8 mouse cellular contexts compared by ENCODE assay signal in the genomic region with DNA sequence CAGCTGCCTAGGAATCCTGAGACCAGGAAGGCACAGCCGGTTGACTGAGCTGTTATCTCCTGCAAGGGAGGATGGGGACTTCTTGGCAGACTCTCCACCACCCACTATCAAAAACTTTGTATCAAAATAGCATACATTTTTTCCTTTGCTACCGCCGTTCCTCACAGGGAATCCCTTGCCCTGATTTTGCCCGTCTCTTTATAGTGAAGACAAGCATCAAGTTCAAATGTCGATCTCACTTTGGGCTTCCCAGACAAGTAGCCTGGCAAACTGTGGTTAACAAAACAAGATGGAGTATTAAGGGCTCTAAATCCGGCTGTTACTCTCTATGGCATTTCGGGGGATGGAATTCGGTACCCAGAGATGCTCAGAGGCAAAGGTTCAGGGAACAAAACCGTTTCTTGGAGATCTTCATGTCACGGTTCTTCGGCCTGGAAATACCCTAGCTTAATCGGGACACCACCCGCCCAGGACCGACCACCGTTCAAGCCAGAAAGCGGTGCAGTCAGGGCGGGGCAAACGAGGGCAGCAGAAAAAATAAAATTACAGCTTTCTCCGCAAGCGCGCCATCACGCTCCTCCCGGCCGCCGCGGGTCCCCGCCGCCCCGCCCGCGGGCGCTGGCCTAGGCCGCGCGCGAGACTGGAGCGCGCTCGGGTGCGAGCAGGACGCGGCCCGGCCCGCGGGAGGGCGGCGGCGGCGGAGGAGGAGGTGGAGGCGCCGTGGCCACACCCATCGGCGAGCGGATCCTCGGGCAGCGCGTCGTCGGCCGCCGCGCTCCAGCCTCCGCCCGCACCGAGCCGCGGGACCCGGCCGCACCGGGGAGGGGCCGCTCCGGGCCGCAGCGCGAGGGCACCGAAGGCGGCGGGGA. TPM values are rescaled to one million over a fixed set of nuclear protein-coding genes. Genes with fewer than 3 reads are reported as not detected.
DNase-seq lines count a peak whose midpoint lies in the region; ATAC-seq and TF ChIP-seq lines count a peak whose summit lies in the region.

TSS of gene Arl8a (plus strand) at position 748 of the 869 bp plus-strand sequence.

- peak; percentile 82 to 87 for DNase-seq in B cell, adult 2 months
- peak; percentile 79 for DNase-seq in naive thymus-derived CD4-positive, alpha-beta T cell, adult 2 months (ENCODE audit: low read depth)
- peak; percentile 80 for DNase-seq in splenic B cell, adult 2 months (ENCODE audit: low read depth, low spot score)

- peaks cover 16% of the 10 kb centered on the region for H3K4me1 ChIP-seq in bone marrow macrophage, adult 2 months (ENCODE audit: control insufficient read depth, insufficient read depth, low read length)
- peaks cover 4% of the 10 kb centered on the region for H3K4me1 ChIP-seq in heart, embryonic 11.5 days (ENCODE audit: control insufficient read depth, insufficient read depth, low read length)
- H3K4me1 ChIP-seq in kidney, embryonic 16.5 days (ENCODE audit: insufficient read depth, low read length) = peaks cover 12% of the 10 kb centered on the region
- peaks cover 26% of the 10 kb centered on the region for H3K4me1 ChIP-seq in liver, embryonic 12.5 days

- under 1% methylated on average over 64 of the region's 78 CpGs for WGBS in heart, embryonic 11.5 days (ENCODE audit: insufficient replicate concordance)
- WGBS in kidney, embryonic 16.5 days = under 1% methylated on average over 53 of the region's 78 CpGs
- WGBS in liver, embryonic 12.5 days (ENCODE audit: insufficient replicate concordance) = 1% methylated on average over 78 of the region's 78 CpGs

- no peak for TF ChIP-seq POLR2A in bone marrow macrophage, adult 2 months (IDR thresholded peaks at IDR 0.05; ENCODE audit: borderline replicate concordance, low read depth, low read length)

- H3K27ac ChIP-seq in bone marrow macrophage, adult 2 months (ENCODE audit: insufficient read depth, low read depth, low read length) = peak within 1 kb of the TSS; percentile 99
- peak within 1 kb of the TSS; percentile 84 for H3K27ac ChIP-seq in heart, embryonic 11.5 days (ENCODE audit: low read depth, low read length)
- peak within 1 kb of the TSS; percentile 83 for H3K27ac ChIP-seq in kidney, embryonic 16.5 days (ENCODE audit: low read length)
- H3K27ac ChIP-seq in liver, embryonic 12.5 days = peak within 1 kb of the TSS; percentile 83

- no peaks in the 10 kb centered on the region for H3K9me3 ChIP-seq in heart, embryonic 11.5 days (replicated peaks; ENCODE audit: control insufficient read depth, low read length)
- no peaks in the 10 kb centered on the region for H3K9me3 ChIP-seq in kidney, embryonic 16.5 days (ENCODE audit: low read length)
- no peaks in the 10 kb centered on the region for H3K9me3 ChIP-seq in liver, embryonic 12.5 days (replicated peaks)

- H3K27me3 ChIP-seq in heart, embryonic 11.5 days (ENCODE audit: control insufficient read depth, insufficient read depth, low read length) = peaks cover 21% of the 10 kb centered on the region
- H3K27me3 ChIP-seq in kidney, embryonic 16.5 days (ENCODE audit: insufficient read depth, low read length) = no peaks in the 10 kb centered on the region
- peaks cover 5% of the 10 kb centered on the region; the same call in 1 of the 2 replicates for H3K27me3 ChIP-seq in liver, embryonic 12.5 days (replicated peaks)
- no peaks in the 10 kb centered on the region for H3K27me3 ChIP-seq in splenic B cell, adult 2 months (ENCODE audit: control insufficient read depth, insufficient read depth, low read length, poor library complexity, severe bottlenecking)

- no peaks in the 10 kb centered on the region for H3K36me3 ChIP-seq in heart, embryonic 11.5 days (ENCODE audit: control insufficient read depth, insufficient read depth, low read length)
- H3K36me3 ChIP-seq in kidney, embryonic 16.5 days (ENCODE audit: insufficient read depth, low read length) = no peaks in the 10 kb centered on the region
- peaks cover 27% of the 10 kb centered on the region for H3K36me3 ChIP-seq in liver, embryonic 12.5 days
- peaks cover 7% of the 10 kb centered on the region; the same call in 1 of the 2 replicates for H3K36me3 ChIP-seq in splenic B cell, adult 2 months (ENCODE audit: control insufficient read depth, insufficient read depth, low read length, poor library complexity, severe bottlenecking)

- peak within 1 kb of the TSS; percentile 92 for H3K9ac ChIP-seq in heart, embryonic 11.5 days (ENCODE audit: low read depth, low read length)
- peak within 1 kb of the TSS; percentile 96 for H3K9ac ChIP-seq in kidney, embryonic 16.5 days (replicated peaks; ENCODE audit: low read length)
- H3K9ac ChIP-seq in liver, embryonic 12.5 days = peak within 1 kb of the TSS; percentile 82

- TF ChIP-seq CTCF in bone marrow macrophage, adult 2 months (IDR thresholded peaks at IDR 0.05; ENCODE audit: low read depth, low read length) = no peak

- peak within 1 kb of the TSS; percentile 80 for H3K4me3 ChIP-seq in bone marrow macrophage, adult 2 months (ENCODE audit: insufficient read depth, low read length)
- H3K4me3 ChIP-seq in heart, embryonic 11.5 days (ENCODE audit: low read depth, low read length) = peak within 1 kb of the TSS; percentile 91
- H3K4me3 ChIP-seq in kidney, embryonic 16.5 days (ENCODE audit: low read length) = peak within 1 kb of the TSS; percentile 97
- peak within 1 kb of the TSS; percentile 78 for H3K4me3 ChIP-seq in liver, embryonic 12.5 days

- peak within 1 kb of the TSS; percentile 93 for H3K4me2 ChIP-seq in heart, embryonic 11.5 days
- peak within 1 kb of the TSS; percentile 82 for H3K4me2 ChIP-seq in kidney, embryonic 16.5 days (replicated peaks; ENCODE audit: low read depth, low read length)
- H3K4me2 ChIP-seq in liver, embryonic 12.5 days = peak within 1 kb of the TSS; percentile 98

- peak; percentile 87 for ATAC-seq in erythroblast, adult 5-6 weeks (replicated peaks; ENCODE audit: low FRiP score, poor library complexity, severe bottlenecking)
- peak; percentile 73 for ATAC-seq in heart, embryonic 11.5 days (replicated peaks; ENCODE audit: insufficient number of reproducible peaks, low FRiP score, low TSS enrichment)
- ATAC-seq in kidney, embryonic 16.5 days (ENCODE audit: low FRiP score, low TSS enrichment) = peak; percentile 81
- ATAC-seq in liver, embryonic 12.5 days = peak; percentile 89

RNA-seq across cellular contexts. Expression of gene Arl8a, which starts in this region (rescaled TPM):
- polyA plus RNA-seq in bone marrow macrophage, adult 2 months (2012; ENCODE audit: insufficient read depth, insufficient read length, missing spikeins) = 204 TPM in 2 replicates
- total RNA-seq in erythroblast, adult 5-6 weeks (2015; ENCODE audit: low replicate concordance) = 22.3 and 23.4 TPM in 2 replicates
- total RNA-seq in erythroblast, adult 5-6 weeks (2017; ENCODE audit: low replicate concordance) = 7.2 and 11.9 TPM in 2 replicates
- 27.7 and 29.7 TPM in 2 replicates for polyA plus RNA-seq in heart, embryonic 11.5 days (2014; fragmentation: Nextera tagmentation; extraction: Ambion mirVana)
- 42.9 and 46.7 TPM in 2 replicates for polyA plus RNA-seq in kidney, embryonic 16.5 days (2015; fragmentation: Nextera tagmentation; extraction: Ambion mirVana)
- 15.5 and 15.8 TPM in 2 replicates for polyA plus RNA-seq in liver, embryonic 12.5 days (2016; fragmentation: Nextera tagmentation; extraction: Ambion mirVana)

Comparison
In these comparisons a context has a peak if more than half of its experiments do, and no peak if none do; other contexts are left out.
1. Peak in every context shown above with its lines: DNase-seq, ATAC-seq, H3K4me3 ChIP-seq and H3K27ac ChIP-seq.